Mouse (Mus musculus) urinary bladder, adult 2 months (tissue): Measurements from ENCODE around the gene Yif1a. TPM values are rescaled to one million over a fixed set of nuclear protein-coding genes. Genes with fewer than 3 reads are reported as not detected.
A peak's percentile ranks its signal among the peaks of the same experiment; 100 is the strongest.
"Not testable (repeated sequence)": the region's sequence is repeated elsewhere in the genome, so short reads cannot be mapped to it uniquely, and the experiment has no call there.

Experiments used
- DNase-seq: peaks from one replicate; pipeline ENCODE4 v3.0.0; 2022; ENCODE audit warnings: low spot score
- polyA plus RNA-seq: library from polyadenylated mRNA; depleted of rRNA; stranded (reverse); fragments of >200 nt; gene quantifications from 2 replicates; pipeline ENCODE4 v1.2.3, GENCODE M21; 2012

Yif1a gene
- polyA plus RNA-seq, 1 experiment = 131 TPM

GRCm38 (mm10) chr19:5085145-5085863 lies 3.0 kb upstream of the Yif1a start, which contains the start of gene Tmem151a:
Tmem151a (minus strand) TSS chr19:5085531.
- DNase-seq = no peak

DNA sequence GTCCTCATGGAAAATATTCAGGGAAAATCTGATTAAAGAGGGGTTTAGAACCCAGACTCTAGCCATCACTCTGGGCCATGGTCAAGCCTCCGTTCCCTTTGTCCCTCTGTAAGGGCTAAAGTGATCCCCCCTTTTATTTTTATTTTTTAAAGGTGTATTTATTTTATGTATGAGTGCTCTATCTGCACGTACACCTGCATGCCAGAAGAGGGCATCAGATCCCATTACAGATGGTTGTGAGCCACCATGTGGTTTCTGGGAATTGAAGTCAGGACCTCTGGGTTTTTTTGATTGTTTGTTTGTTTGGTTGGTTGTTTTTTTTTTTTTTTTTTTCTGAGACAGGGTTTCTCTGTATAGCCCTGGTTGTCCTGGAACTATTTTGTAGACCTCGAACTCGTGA lies 1.8 kb upstream of the Yif1a start:
- not testable (repeated sequence) for DNase-seq

DNA sequence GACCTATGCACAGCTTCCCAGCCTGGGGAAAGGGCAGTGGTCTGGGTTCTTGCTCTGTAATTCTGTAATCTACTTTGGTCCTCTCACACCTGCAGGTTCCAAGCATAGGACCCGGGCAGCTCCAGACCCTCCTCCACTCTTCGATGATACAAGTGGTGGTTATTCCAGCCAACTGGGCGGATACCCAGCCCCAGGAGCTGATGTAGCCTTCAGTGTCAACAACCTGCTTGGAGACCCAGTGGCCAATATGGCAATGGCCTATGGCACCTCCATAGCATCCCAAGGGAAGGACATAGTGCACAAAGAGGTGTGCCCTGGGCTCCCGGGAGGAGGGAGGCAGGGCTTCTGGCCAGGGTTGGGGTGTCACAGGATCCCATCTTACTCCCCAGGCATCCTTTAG lies 986 bp downstream of the Yif1a start:
- no peak for DNase-seq

DNA sequence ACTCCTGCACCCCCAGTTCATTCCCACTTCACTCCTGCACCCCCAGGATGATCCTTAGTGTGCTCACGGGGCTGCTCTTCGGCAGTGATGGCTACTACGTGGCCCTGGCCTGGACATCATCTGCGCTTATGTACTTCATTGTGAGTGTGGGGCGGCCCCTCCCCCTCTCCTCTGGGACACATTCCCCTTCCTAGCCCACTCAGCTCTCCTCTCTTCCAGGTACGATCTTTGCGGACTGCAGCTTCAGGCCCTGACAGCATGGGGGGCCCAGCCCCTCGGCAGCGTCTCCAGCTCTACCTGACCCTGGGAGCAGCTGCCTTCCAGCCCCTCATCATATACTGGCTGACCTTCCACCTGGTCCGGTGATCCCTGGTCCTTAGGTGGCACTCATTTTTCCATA lies 3.7 kb downstream of the Yif1a start:
- no peak for DNase-seq

- DNase-seq = no peak
These were observed 5.3 kb downstream of the Yif1a start for GRCm38 (mm10) chr19:5093481-5094242.

- peak; percentile 81 for DNase-seq
These were observed 5.9 kb downstream of the Yif1a start for GRCm38 (mm10) chr19:5094243-5094632.

DNA sequence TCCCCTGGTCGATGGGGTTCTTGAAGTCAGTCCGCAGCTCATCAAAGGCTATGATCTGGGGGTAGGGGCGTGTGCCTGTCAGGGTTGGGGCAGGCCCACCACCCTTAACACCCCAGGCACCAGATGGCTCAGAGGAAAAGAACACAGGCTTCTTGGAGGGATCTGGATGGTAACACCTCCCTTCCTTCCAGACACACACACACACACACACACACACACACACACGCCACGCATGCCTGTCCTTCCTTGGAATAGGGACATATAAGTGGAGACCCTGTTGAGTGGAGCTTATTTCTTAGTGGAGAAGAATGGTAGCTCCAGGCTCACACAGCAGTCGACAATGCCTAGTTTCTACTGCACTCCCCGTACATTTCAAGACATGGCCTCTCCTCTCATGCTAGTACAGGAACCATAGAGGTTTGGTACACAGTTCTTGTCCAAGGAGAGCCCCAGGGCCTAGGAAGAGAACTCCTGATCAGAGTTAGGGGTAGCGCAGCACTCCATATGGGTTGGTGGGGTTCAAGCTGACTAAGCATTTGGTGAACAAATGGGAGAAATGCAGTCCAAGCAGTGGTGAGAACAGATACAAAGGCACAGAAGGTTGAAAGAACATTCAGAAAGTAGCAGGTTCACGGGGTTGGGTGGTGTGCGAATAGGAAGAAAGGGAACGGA lies 6.5 kb downstream of the Yif1a start:
- DNase-seq = no peak

- DNase-seq = no peak
These were observed 7.6 kb downstream of the Yif1a start for GRCm38 (mm10) chr19:5095887-5096474.

DNA sequence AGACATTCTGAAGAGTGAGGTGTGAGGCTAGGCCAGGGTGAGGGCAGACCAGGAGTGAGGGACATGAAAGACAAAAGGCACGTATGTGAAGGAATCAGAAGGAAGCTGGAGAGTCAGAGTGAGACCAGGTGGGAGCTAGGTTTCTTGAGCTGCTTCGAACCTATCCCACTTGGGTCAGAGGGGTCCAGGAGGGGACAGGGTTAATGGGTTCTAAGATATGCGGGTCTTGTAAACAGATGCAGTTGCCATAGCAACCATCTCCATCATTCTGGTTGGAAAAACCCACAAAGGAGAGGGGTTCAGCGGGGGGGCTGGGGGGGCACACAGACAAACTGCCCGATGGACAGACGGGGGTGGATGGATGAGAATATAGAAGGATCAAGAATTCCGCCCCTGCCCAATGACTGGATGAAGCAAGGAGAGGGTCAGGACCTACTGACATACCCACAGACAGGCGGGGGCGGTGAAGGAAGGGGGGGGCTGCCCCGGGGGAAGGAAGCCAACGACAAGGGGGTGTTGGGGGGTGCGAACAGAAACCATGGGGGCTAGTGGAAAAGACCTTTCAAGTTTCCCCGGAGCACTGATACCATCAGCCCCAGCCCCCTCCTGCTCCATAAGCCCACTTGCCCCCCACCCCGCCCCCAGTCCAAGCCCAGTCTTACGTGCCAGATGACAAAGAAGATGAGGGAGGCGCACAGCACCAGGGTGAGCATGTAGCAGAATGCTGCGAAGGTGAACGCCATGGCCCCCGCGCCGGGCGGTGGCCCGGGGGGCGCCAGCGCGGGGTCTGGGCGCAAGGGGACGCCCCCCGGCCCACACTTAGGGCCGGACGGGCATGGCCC lies 9.4 kb downstream of the Yif1a start:
- DNase-seq = no peak

GRCm38 (mm10) chr19:5098363-5099143 lies 10.2 kb downstream of the Yif1a start, which contains the start of gene Cnih2:
Cnih2 (minus strand) TSS chr19:5098521.
- DNase-seq = no peak

- no peak for DNase-seq
These were observed 17.7 kb downstream of the Yif1a start for GRCm38 (mm10) chr19:5106074-5106473.

- peak; percentile 95 for DNase-seq
These were observed 18.4 kb downstream of the Yif1a start, which contains the start of gene Rab1b for GRCm38 (mm10) chr19:5106731-5107191. Rab1b (minus strand) TSS chr19:5107072.

DNA sequence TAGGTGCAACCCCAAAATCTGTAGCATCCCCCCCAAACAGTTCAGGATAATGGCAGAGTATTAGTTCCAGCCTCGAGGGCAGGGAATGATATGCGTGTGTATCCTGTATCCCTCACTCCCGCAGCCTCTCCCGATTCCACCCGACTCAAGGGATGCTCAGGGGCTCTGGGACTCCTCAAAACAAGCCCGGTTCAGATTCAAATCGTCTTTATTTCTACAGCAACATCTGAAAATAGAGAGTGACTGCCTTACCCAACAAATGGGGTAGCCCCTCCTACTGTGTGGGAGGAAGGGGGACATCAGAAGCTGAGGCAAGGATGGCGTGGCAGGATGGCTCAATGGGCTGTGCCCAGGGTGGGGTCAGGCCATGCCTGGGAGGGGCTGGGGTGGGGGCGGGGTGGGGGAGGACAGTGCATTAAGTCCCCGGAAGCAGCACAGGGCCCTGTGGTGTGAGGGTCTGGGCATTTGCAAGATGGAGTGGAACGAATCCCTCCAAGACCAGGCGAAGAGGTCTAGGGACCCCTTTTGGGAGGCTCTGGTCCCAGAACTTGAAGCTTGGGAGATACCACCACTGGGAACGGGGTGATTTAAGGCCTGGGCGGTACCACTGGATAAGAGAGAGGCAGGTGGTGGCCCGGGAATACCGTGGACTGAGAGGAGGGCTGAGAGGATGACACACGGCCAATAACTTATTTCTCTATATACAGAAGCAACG lies 19.4 kb downstream of the Yif1a start:
- DNase-seq = no peak

DNA sequence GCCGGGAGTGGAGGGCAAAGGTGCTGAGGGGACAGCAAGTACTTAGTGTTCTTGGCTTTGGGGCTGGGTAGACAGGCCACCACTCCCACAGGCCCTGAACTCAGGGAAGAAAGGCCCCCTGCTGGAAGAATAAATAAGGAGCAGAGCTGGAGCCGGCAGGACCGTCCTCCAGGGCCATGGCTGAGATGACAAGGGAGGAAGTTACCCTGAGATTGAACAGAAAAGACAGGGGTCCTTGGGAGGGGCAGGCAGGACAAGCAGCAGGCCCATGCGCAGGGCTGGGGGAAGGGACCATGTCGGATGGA lies 19.9 kb downstream of the Yif1a start:
- no peak for DNase-seq

GRCm38 (mm10) chr19:5108702-5109101 lies 20.4 kb downstream of the Yif1a start:
- no peak for DNase-seq

DNA sequence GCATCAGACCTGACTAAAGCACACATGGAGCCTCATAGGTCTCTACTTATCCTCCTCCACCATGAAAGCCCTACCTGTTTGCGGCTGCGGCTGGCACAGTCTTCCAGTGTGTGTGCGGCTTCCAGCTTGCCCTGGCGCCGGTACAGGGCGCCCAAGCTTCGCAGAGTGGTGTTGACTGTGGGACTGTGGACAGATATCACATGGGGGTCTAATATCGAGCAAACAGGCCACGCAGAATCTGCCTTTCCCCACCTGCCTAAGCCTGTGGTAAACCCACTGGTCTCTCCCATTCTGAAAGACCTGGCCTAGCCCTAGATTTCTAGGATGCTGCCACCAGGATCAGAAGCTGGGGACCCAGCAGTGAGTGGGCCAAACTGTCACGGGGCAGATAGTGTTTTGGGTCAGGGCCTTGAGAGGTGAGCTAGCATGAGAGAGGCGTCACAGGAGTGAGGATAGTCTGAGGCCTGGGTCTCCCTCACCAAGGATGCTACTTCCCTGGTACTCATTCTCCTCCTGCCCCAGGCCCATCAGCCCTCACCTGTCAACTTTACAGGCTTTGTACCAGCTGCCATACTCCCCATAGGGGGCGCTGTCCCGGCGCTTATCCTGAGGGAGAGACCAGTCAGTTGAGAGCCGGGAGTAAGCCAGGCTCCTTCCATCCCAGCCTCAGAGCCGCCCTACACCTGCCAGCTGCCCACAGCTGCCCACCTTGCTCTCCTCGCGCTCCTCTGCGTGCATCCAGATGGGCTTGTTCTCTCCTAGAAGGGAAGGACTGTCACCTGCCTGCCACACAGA lies 21.5 kb downstream of the Yif1a start:
- no peak for DNase-seq

GRCm38 (mm10) chr19:5113783-5114182 lies 25.4 kb downstream of the Yif1a start:
- DNase-seq = no peak

- DNase-seq = peak; percentile 82
These were observed 29.4 kb downstream of the Yif1a start for GRCm38 (mm10) chr19:5117494-5118383.
